ENCODE assay signal across 11 mouse cellular contexts in the genomic region with DNA sequence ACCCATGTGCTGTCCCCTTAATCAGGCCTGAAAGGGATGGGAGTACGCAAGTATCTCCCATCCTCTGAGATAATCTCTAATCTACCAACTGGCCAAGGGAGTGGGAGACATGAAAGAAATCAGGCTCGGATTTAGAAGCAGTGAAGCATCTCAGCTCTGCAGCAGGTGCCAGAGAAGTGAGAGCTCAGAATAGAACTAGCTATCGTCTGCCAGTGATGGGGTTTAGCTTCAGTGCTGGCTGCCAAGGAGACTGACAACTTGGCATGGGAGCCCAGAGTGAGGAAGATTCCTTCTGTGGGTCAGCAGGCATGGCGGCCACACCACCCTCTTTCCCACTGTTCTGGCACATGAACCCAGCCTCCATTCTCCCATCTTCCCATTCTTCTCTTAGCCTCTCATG. TPM values are rescaled to one million over a fixed set of nuclear protein-coding genes. Genes with fewer than 3 reads are reported as not detected.
DNase-seq lines count a peak whose midpoint lies in the region; ATAC-seq and TF ChIP-seq lines count a peak whose summit lies in the region.
"Had no signal": no experiment of that assay in that cellular context is flagged by ENCODE, and none has a peak within 500 bp of the region (broad histone marks: within the 10 kb centered on the region; RNA-seq: fewer than 3 reads in every experiment).

No protein-coding gene starts in this region.

- no peak overlapping the region for H3K27ac ChIP-seq in gastrocnemius, adult 2 months
- H3K27ac ChIP-seq in heart, embryonic 16.5 days (ENCODE audit: low read length), result no peak overlapping the region
- H3K27ac ChIP-seq in stomach, postnatal 0 days (replicated peaks), result no peak overlapping the region
- H3K27ac ChIP-seq: limb, embryonic 13.5 days had no signal

- H3K4me1 ChIP-seq in heart, embryonic 16.5 days (ENCODE audit: control insufficient read depth, insufficient read depth, low read length), result peaks cover 3% of the 10 kb centered on the region
- no peaks in the 10 kb centered on the region for H3K4me1 ChIP-seq in stomach, postnatal 0 days (replicated peaks; ENCODE audit: control insufficient read depth, insufficient read depth)
- H3K4me1 ChIP-seq: limb, embryonic 13.5 days had no signal

- no peak overlapping the region for H3K4me3 ChIP-seq in gastrocnemius, adult 2 months
- no peak overlapping the region for H3K4me3 ChIP-seq in heart, embryonic 16.5 days (ENCODE audit: low read length)
- no peak overlapping the region for H3K4me3 ChIP-seq in stomach, postnatal 0 days (ENCODE audit: low read depth, low read length)
- H3K4me3 ChIP-seq: limb, embryonic 13.5 days had no signal

- TF ChIP-seq EP300 in stomach, postnatal 0 days (optimal IDR thresholded peaks at IDR 0.05), result no peak

- H3K9ac ChIP-seq in heart, embryonic 16.5 days (ENCODE audit: low read length), result no peak overlapping the region
- no peak overlapping the region for H3K9ac ChIP-seq in stomach, postnatal 0 days (ENCODE audit: low read length)
- H3K9ac ChIP-seq: limb, embryonic 13.5 days had no signal

- intact Hi-C loops in gastrocnemius, adult 2 months (cut with DNase I), result loop anchor here (10.0 kb wide), 1 partner anchor 493 kb away; no protein-coding TSS in a partner anchor
- intact Hi-C loops in gastrocnemius, postnatal 36 days (cut with DNase I), result no loop called here

- 49% methylated on average over 4 of the region's 4 CpGs for WGBS in heart, embryonic 16.5 days
- WGBS in stomach, postnatal 0 days, result 66% methylated on average over 4 of the region's 4 CpGs

- H3K36me3 ChIP-seq in heart, embryonic 16.5 days (ENCODE audit: control insufficient read depth, insufficient read depth), result no peaks in the 10 kb centered on the region
- no peaks in the 10 kb centered on the region for H3K36me3 ChIP-seq in stomach, postnatal 0 days (ENCODE audit: control insufficient read depth, insufficient read depth, low read length)
- H3K36me3 ChIP-seq: limb, embryonic 13.5 days had no signal

- no peaks in the 10 kb centered on the region for H3K27me3 ChIP-seq in heart, embryonic 16.5 days (ENCODE audit: control insufficient read depth, insufficient read depth, low read length)
- H3K27me3 ChIP-seq in stomach, postnatal 0 days (ENCODE audit: control insufficient read depth, insufficient read depth, low read length), result no peaks in the 10 kb centered on the region
- H3K27me3 ChIP-seq: limb, embryonic 13.5 days had no signal

- H3K9me3 ChIP-seq in heart, embryonic 16.5 days (replicated peaks; ENCODE audit: control insufficient read depth, low read length), result no peaks in the 10 kb centered on the region
- H3K9me3 ChIP-seq in stomach, postnatal 0 days (ENCODE audit: control insufficient read depth, low read length), result no peaks in the 10 kb centered on the region
- H3K9me3 ChIP-seq: limb, embryonic 13.5 days had no signal

- peak; percentile 32; the same call in 1 of the 2 replicates for ATAC-seq in heart, embryonic 16.5 days (replicated peaks; ENCODE audit: extremely low read depth, insufficient read depth, low FRiP score)
- ATAC-seq in activated CD4-positive, CD25-positive, alpha-beta regulatory T cell, adult 4 months, result no peak
- ATAC-seq in stomach, postnatal 0 days (ENCODE audit: low FRiP score, low TSS enrichment), result no peak
- ATAC-seq: intestine, embryonic 16.5 days had no signal

- peak; percentile 71 for DNase-seq in gastrocnemius, adult 2 months
- no peak for DNase-seq in gastrocnemius, postnatal 36 days
- DNase-seq in cerebellum, postnatal 10 days, result peak; percentile 87 to 91
- peak; percentile 65 for DNase-seq in right cerebral cortex, adult 18-20 months
- DNase-seq in kidney, postnatal 25 days, result no peak
- no peak for DNase-seq in stomach, postnatal 0 days (ENCODE audit: low spot score)

- H3K4me2 ChIP-seq in heart, embryonic 16.5 days (ENCODE audit: low read depth, low read length), result no peak overlapping the region
- H3K4me2 ChIP-seq in stomach, postnatal 0 days (replicated peaks; ENCODE audit: low read depth), result no peak overlapping the region
- H3K4me2 ChIP-seq: limb, embryonic 13.5 days had no signal

- no peak for TF ChIP-seq CTCF in gastrocnemius, adult 2 months (IDR thresholded peaks at IDR 0.05)
- no peak for TF ChIP-seq CTCF in stomach, postnatal 0 days (IDR thresholded peaks at IDR 0.05; ENCODE audit: low read depth)

RNA-seq across cellular contexts. Expression of a gene that starts 8.9 kb away (rescaled TPM):
- not detected for total RNA-seq in gastrocnemius, adult 2 months (2021)
- not detected for total RNA-seq in gastrocnemius, postnatal 36 days (2021)
- not detected in 2 replicates for polyA plus RNA-seq in heart, embryonic 16.5 days (2015; fragmentation: Nextera tagmentation; extraction: Ambion mirVana)
- polyA plus RNA-seq in activated CD4-positive, CD25-positive, alpha-beta regulatory T cell, adult 4 months (2017; shearing (Covaris generic)), result not detected
- 5.9 and 6.9 TPM in 2 replicates for polyA plus RNA-seq in stomach, postnatal 0 days (2015; fragmentation: Nextera tagmentation; extraction: Ambion mirVana)
- total RNA-seq: megakaryocyte, adult 5-6 weeks had no signal
- polyA plus RNA-seq: limb, embryonic 13.5 days had no signal

Comparison
In these comparisons a context has a peak if more than half of its experiments do, and no peak if none do; other contexts are left out.
1. DNase-seq: peak in gastrocnemius, adult 2 months (single experiment), cerebellum, postnatal 10 days (2 of 2) and right cerebral cortex, adult 18-20 months (single experiment); none in gastrocnemius, postnatal 36 days (0 of 2), kidney, postnatal 25 days (0 of 2) and stomach, postnatal 0 days (single experiment).